Mouse (Mus musculus): ENCODE measurements around the gene Gm47289.

- TF ChIP-seq CTCF (IDR thresholded peaks at IDR 0.05; ENCODE audit: insufficient read depth, low read depth, low read length) (no peak), POLR2A (IDR thresholded peaks at IDR 0.05; ENCODE audit: insufficient read depth, low read depth, low read length) (no peak)
Observed at GRCm38 (mm10) chr9:119201653-119202052, 42.7 kb downstream of the Gm47289 start.
